Mouse (Mus musculus) forebrain, embryonic 14.5 days (tissue): ENCODE measurements around the gene Cdk4. TPM values are rescaled to one million over a fixed set of nuclear protein-coding genes. Genes with fewer than 3 reads are reported as not detected.

ENCODE experiments used
- ATAC-seq: fragments of 200-750 bp; cut with Nextera tagmentation; 2 replicates; pipeline ENCODE4 v1.8.0; 2017; ENCODE audit warnings: mild to moderate bottlenecking, moderate library complexity
- DNase-seq: peaks from one replicate; pipeline ENCODE4 v3.0.0-alpha.2; 2015; ENCODE audit warnings: low spot score
- H3K27ac ChIP-seq: fragments of 300-500 bp; sonication (generic); 2 replicates; pipeline ENCODE4 v1.5.1; 2014; ENCODE audit warnings: low read depth, mild to moderate bottlenecking, control low read depth, low read length, moderate library complexity
- H3K27me3 ChIP-seq: fragments of 300-500 bp; sonication (generic); replicated peaks from 2 replicates; pipeline ENCODE4 v1.6.1; 2014; ENCODE audit warnings: low read length, control low read depth, mixed read lengths; ENCODE audit not compliant: control insufficient read depth, insufficient read depth
- H3K36me3 ChIP-seq: fragments of 300-500 bp; sonication (generic); 2 replicates; pipeline ENCODE4 v1.6.1; 2014; ENCODE audit warnings: low read length, control low read depth; ENCODE audit not compliant: control insufficient read depth, insufficient read depth
- H3K4me1 ChIP-seq: fragments of 300-500 bp; sonication (generic); 2 replicates; pipeline ENCODE4 v1.6.1; 2014; ENCODE audit warnings: antibody characterized with exemption, low read length, control low read depth; ENCODE audit not compliant: control insufficient read depth, insufficient read depth
- H3K4me2 ChIP-seq: fragments of 300-500 bp; sonication (generic); 2 replicates; pipeline ENCODE4 v1.6.1; 2014; ENCODE audit warnings: mild to moderate bottlenecking, control low read depth, low read length
- H3K4me3 ChIP-seq: fragments of 300-500 bp; sonication (generic); 2 replicates; pipeline ENCODE4 v1.5.1; 2014; ENCODE audit warnings: low read depth, low read length, control low read depth
- H3K9ac ChIP-seq: fragments of 300-500 bp; sonication (generic); 2 replicates; pipeline ENCODE4 v1.6.1; 2014; ENCODE audit warnings: mild to moderate bottlenecking, low read length, control low read depth, moderate library complexity
- H3K9me3 ChIP-seq: fragments of 300-500 bp; sonication (generic); replicated peaks from 2 replicates; pipeline ENCODE4 v1.6.1; 2016; ENCODE audit warnings: low read length, control low read depth, mixed read lengths; ENCODE audit not compliant: control insufficient read depth
- WGBS: fragments of 180-500 bp; shearing (Covaris S2); extraction: QIAGEN DNeasy Blood & Tissue Kit; methylation state at CpG from one replicate; pipeline ENCODE4 v1.1.7; 2014; 5-methylcytosine and 5-hydroxymethylcytosine counted together
- polyA plus RNA-seq: library from polyadenylated mRNA; unstranded; fragments of >200 nt; fragmentation: Nextera tagmentation; extraction: Ambion mirVana; gene quantifications from 2 replicates; pipeline ENCODE4 v1.2.1, GENCODE M21; 2014

Gene Cdk4
- polyA plus RNA-seq, 1 experiment from 2014 or later, result 2,468 TPM

DNA sequence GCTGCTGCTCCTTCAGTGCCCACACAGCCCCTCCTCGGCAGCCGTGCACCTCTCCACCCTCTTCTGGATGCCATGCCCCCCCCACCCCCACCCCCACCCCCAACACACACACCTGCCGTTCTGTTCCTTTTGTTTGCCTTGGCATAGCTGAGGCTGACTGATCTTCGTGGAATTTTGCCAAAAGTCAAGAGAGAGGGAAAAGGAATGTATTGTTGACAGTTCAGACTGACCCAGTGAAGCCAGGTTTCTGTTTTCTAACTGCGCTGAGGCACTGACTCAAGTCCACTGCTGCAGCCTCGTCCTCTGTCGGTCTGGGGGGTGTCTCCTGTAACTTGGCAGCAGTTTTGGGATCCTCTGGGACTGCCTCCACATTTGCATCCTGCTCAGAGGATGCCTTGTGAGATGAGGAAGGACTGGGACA is 31.1 kb downstream of the Cdk4 start:
- no peak overlapping the region for H3K27ac ChIP-seq

DNA sequence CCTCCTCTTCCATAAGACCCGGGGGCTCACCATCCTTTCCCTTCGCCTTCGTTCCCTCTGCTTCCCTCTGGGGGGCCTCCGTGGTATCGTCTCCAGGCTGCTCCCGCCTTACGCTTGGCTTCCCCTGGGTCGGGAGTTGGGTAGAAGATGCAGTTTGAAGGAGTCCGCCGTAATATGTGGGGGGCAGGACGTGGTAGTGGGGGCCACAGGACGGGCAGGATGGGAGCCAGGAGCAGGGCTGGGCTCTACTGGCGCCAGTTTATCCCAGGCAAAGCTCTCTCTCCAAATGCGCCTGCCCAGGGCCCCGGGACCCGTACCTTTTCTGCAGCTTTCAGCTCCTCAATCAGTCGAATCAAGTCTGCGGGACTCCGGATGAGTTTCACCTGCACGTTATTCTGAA is 35.2 kb downstream of the Cdk4 start:
- 81% methylated on average over 20 of the region's 20 CpGs for WGBS
- Histone ChIP-seq H3K4me2 (no peak overlapping the region), H3K9me3 (no peaks in the 10 kb centered on the region), H3K4me1 (0 out of 2 replicates have a peak, but pooled peaks cover 5% of the 10 kb centered on the region), H3K36me3 (peaks cover 65% of the 10 kb centered on the region), H3K27ac (no peak overlapping the region), H3K27me3 (no peaks in the 10 kb centered on the region), H3K4me3 (no peak overlapping the region), H3K9ac (no peak overlapping the region)
- ATAC-seq, result no peak
- DNase-seq, result no peak

More for the DNA sequence above, 31.1 kb downstream of the Cdk4 start:
- DNase-seq, result peak; percentile 36
- H3K4me2 ChIP-seq, result no peak overlapping the region
- H3K36me3 ChIP-seq, result peaks cover 54% of the 10 kb centered on the region
- ATAC-seq, result 0 out of 2 replicates have a peak, but pooled peaks have one; percentile 21
- no peaks in the 10 kb centered on the region for H3K9me3 ChIP-seq
- no peak overlapping the region for H3K4me3 ChIP-seq
- H3K27me3 ChIP-seq, result peaks cover 29% of the 10 kb centered on the region
- WGBS, result 28% methylated on average over 7 of the region's 7 CpGs
- peaks cover 18% of the 10 kb centered on the region for H3K4me1 ChIP-seq
- H3K9ac ChIP-seq, result no peak overlapping the region

DNA sequence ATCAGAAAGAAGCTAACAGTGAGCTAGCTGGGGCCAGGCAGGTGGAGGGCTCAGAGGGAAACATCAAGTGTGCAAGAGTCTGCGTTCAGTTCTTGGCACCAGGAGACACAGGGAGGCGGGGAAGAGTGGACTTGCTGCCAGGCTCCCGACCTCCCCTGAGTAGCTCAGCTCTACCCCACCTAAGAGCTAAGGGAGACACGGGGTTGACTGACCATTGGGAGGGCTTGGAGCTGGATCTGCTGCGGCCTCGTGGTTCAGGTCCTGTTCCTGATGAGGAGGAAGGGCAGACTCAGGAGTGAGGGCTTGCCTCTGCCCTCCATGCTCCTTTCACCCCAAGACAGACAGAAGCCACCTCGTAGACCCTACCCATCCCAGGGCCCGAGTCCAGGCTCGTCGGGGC is 35.9 kb downstream of the Cdk4 start:
- Histone ChIP-seq H3K4me3 (no peak overlapping the region), H3K4me2 (no peak overlapping the region), H3K9me3 (no peaks in the 10 kb centered on the region), H3K27ac (no peak overlapping the region), H3K9ac (no peak overlapping the region), H3K27me3 (no peaks in the 10 kb centered on the region), H3K4me1 (0 out of 2 replicates have a peak, but pooled peaks cover 3% of the 10 kb centered on the region), H3K36me3 (peaks cover 70% of the 10 kb centered on the region)
- ATAC-seq, result no peak
- WGBS, result 88% methylated on average over 10 of the region's 10 CpGs
- no peak for DNase-seq

DNA sequence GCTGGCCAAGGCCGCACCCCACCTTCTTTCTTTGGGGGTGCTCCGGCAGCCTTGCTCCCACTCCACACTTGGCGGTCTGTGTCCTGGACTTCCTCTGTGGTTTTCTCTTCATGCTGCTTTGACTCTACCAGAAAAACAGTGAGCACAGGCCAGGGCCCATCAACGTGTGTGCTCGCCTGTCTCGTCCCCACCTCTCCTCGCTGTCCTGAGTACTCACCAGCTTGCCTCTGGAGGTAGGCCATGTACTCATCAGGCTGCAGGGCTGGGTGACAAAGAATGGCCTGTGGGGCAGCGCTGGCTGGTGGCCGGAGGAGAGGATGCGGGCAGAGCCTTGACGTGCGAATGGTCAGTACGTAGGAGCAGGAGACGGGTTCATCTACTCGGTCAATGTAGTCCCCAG is 36.5 kb downstream of the Cdk4 start:
- Histone ChIP-seq H3K4me2 (no peak overlapping the region), H3K27me3 (no peaks in the 10 kb centered on the region), H3K4me1 (no peaks in the 10 kb centered on the region), H3K36me3 (peaks cover 69% of the 10 kb centered on the region), H3K9me3 (no peaks in the 10 kb centered on the region), H3K9ac (no peak overlapping the region), H3K4me3 (no peak overlapping the region), H3K27ac (no peak overlapping the region)
- ATAC-seq (no peak), DNase-seq (no peak)
- 92% methylated on average over 14 of the region's 15 CpGs for WGBS

DNA sequence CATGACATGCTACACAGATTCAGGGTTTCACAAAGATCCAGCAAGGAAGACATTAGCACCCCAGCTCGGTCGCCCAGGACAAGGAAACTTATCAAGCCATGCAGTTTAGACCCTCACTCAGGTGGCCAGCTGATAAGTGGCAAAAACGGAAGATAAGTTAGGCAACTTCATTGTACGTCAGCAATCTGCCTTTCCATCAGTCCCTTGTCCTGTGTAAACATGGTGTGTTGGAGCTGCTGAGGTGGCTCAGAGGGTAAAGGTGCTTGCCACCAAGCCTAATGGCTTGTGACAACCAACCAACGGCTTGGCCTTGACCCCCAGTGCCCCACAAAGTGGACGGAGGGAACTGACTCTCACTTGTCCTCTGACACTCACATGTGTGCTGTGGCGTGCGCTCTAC is 37.1 kb downstream of the Cdk4 start:
- Histone ChIP-seq H3K4me2 (no peak overlapping the region), H3K27ac (no peak overlapping the region), H3K9me3 (no peaks in the 10 kb centered on the region), H3K27me3 (no peaks in the 10 kb centered on the region), H3K4me1 (no peaks in the 10 kb centered on the region), H3K4me3 (no peak overlapping the region), H3K9ac (no peak overlapping the region), H3K36me3 (peaks cover 64% of the 10 kb centered on the region)
- WGBS, result 89% methylated on average over 8 of the region's 8 CpGs
- no peak for DNase-seq
- ATAC-seq, result no peak

DNA sequence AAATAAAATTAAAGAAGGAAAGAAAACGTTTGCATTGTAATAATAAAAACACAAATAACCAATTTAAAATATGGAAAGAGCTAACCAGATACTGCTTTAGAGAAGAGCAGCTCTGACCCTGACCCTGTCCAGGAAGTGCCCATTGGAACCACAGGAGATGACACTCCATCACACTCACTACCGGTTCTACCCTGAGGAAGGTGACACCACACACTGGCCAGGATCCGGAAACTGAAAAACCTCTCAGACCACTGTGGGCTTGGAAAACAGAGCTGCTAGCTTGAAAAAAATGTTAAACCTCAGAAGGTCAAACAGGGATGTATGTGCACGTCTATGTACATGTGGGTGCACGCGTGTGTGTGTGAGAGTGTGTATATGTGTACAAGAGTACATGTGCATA is 37.8 kb downstream of the Cdk4 start:
- WGBS, result 86% methylated on average over 6 of the region's 6 CpGs
- H3K4me3 ChIP-seq, result no peak overlapping the region
- no peaks in the 10 kb centered on the region for H3K4me1 ChIP-seq
- H3K36me3 ChIP-seq, result peaks cover 61% of the 10 kb centered on the region
- DNase-seq (no peak), ATAC-seq (no peak)
- no peak overlapping the region for H3K9ac ChIP-seq
- H3K27me3 ChIP-seq, result no peaks in the 10 kb centered on the region
- no peak overlapping the region for H3K4me2 ChIP-seq
- no peak overlapping the region for H3K27ac ChIP-seq
- H3K9me3 ChIP-seq, result no peaks in the 10 kb centered on the region

DNA sequence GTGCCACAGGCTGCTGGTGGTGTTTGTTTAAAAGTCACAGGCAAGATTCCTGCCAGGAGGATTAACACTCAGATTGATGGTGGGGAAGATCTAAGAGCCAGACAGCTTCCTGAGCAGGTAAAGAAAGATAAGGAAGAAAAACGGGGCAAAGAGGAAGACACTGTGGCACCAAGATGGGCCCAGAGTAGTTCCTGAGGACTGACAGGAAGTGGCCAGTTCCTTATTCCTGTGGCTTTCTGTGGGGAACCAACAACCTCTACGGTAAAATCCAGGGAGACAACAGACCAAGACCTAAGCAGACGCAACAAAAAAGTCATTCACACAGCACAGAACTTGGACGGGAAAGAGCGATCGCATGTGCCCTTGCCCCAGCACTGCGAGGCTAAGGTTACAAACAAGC is 40.3 kb downstream of the Cdk4 start:
- Histone ChIP-seq H3K9ac (no peak overlapping the region), H3K4me3 (no peak overlapping the region), H3K4me1 (no peaks in the 10 kb centered on the region), H3K27ac (no peak overlapping the region), H3K36me3 (peaks cover 50% of the 10 kb centered on the region), H3K9me3 (no peaks in the 10 kb centered on the region), H3K27me3 (no peaks in the 10 kb centered on the region), H3K4me2 (no peak overlapping the region)
- DNase-seq (no peak), ATAC-seq (no peak)
- WGBS, result 88% methylated on average over 7 of the region's 7 CpGs

DNA sequence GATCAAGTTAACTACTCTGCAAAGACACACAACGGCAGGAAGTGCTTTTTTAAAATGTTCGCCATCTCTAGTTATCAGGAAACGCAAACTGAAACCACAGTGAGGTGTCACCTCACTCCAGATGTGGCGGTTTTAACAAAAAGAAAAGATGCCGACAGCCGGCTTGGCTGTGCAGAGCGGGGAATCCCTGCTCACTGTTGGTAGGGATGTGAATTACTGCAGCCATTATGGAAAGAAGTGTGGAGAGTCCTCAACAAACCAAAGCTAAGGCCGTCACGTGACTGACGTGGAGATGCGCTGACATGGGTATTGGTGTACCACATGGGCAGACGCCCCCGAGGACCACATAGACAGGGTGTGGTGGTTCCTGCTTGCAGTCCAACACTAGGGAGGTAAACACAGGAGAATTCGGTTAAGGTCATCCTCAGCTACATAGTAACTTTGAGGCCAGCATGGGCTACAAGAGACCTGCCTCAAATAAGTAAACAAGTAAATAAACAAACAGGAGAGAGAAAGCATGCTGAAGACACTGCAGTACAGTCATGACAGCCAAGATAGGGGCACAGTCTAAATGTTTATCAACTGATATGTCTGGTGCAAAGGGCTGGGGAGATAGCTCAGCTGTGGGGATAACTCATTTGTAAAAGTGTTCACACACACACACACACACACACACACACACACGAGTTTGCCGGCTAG is 44.4 kb downstream of the Cdk4 start:
- Histone ChIP-seq H3K9ac (no peak overlapping the region), H3K4me2 (no peak overlapping the region), H3K9me3 (no peaks in the 10 kb centered on the region), H3K27ac (no peak overlapping the region), H3K4me1 (no peaks in the 10 kb centered on the region), H3K36me3 (peaks cover 24% of the 10 kb centered on the region), H3K27me3 (no peaks in the 10 kb centered on the region), H3K4me3 (no peak overlapping the region)
- DNase-seq (no peak), ATAC-seq (no peak)
- 91% methylated on average over 16 of the region's 16 CpGs for WGBS

DNA sequence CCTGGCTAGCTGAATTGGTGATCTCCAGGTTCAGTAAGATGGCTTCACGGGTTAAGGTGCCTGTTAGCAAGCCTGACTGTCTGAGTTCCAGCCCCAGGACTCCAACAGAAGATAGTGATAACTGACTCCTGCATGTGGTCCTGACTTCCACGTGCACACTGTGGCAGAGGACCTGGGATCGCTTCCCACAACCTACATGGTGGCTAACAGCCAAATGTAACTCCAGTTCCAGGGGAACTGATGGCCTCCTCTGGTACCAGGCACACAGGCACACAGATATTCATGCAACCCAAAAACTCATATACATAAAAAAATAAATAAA is 44.9 kb downstream of the Cdk4 start:
- H3K9me3 ChIP-seq, result no peaks in the 10 kb centered on the region
- no peak overlapping the region for H3K4me2 ChIP-seq
- ATAC-seq (no peak), DNase-seq (no peak)
- 83% methylated on average over 3 of the region's 3 CpGs for WGBS
- no peaks in the 10 kb centered on the region for H3K4me1 ChIP-seq
- H3K4me3 ChIP-seq, result no peak overlapping the region
- H3K27me3 ChIP-seq, result no peaks in the 10 kb centered on the region
- H3K9ac ChIP-seq, result no peak overlapping the region
- no peak overlapping the region for H3K27ac ChIP-seq
- H3K36me3 ChIP-seq, result peaks cover 29% of the 10 kb centered on the region
